Mouse (Mus musculus): ENCODE measurements around the gene Mob2.
A peak's percentile ranks its signal among the peaks of the same experiment; 100 is the strongest.

The Mob2 gene

GRCm38 (mm10) chr7:142060931-142061565 lies at the start of gene Mob2:
Gene Mob2 (minus strand): TSS chr7:142061065.
- DNase-seq, result peak; percentile 89

- no peak for DNase-seq
Measured at GRCm38 (mm10) chr7:142104747-142105146, 43.9 kb upstream of the Mob2 start.

- DNase-seq, result peak; percentile 89
Measured at GRCm38 (mm10) chr7:142097776-142098175, 36.9 kb upstream of the Mob2 start.

- peak; percentile 57 for DNase-seq
Measured at GRCm38 (mm10) chr7:142096701-142097100, 35.8 kb upstream of the Mob2 start.

- peak; percentile 97 for DNase-seq
Measured at GRCm38 (mm10) chr7:142095183-142095931, 34.5 kb upstream of the Mob2 start, which contains the start of gene Dusp8. Gene Dusp8 (minus strand): TSS chr7:142095843.

GRCm38 (mm10) chr7:142094301-142095143 lies 33.7 kb upstream of the Mob2 start:
- peak; percentile 82 for DNase-seq

- peak; percentile 60 for DNase-seq
Measured at GRCm38 (mm10) chr7:142093696-142094240, 32.9 kb upstream of the Mob2 start.

- peak; percentile 52 for DNase-seq
Measured at GRCm38 (mm10) chr7:142092991-142093390, 32.1 kb upstream of the Mob2 start.

GRCm38 (mm10) chr7:142091848-142092247 lies 31.0 kb upstream of the Mob2 start:
- DNase-seq, result peak; percentile 42

GRCm38 (mm10) chr7:142089648-142090447 lies 29.0 kb upstream of the Mob2 start:
- DNase-seq, result peak; percentile 57

GRCm38 (mm10) chr7:142088886-142089285 lies 28.0 kb upstream of the Mob2 start:
- peak; percentile 63 for DNase-seq

GRCm38 (mm10) chr7:142087069-142087652 lies 26.3 kb upstream of the Mob2 start:
- peak; percentile 40 for DNase-seq

GRCm38 (mm10) chr7:142086159-142086905 lies 25.5 kb upstream of the Mob2 start:
- DNase-seq, result peak; percentile 16

GRCm38 (mm10) chr7:142084820-142085219 lies 24.0 kb upstream of the Mob2 start:
- peak; percentile 89 for DNase-seq

- no peak for DNase-seq
Measured at GRCm38 (mm10) chr7:142084395-142084794, 23.5 kb upstream of the Mob2 start.

- peak; percentile 63 for DNase-seq
Measured at GRCm38 (mm10) chr7:142083588-142084317, 22.9 kb upstream of the Mob2 start.

GRCm38 (mm10) chr7:142082607-142083006 lies 21.7 kb upstream of the Mob2 start:
- DNase-seq, result no peak

- DNase-seq, result no peak
Measured at GRCm38 (mm10) chr7:142082179-142082578, 21.3 kb upstream of the Mob2 start.

- DNase-seq, result no peak
Measured at GRCm38 (mm10) chr7:142081736-142082135, 20.9 kb upstream of the Mob2 start.

- no peak for DNase-seq
Measured at GRCm38 (mm10) chr7:142080876-142081275, 20.0 kb upstream of the Mob2 start.
